Mouse (Mus musculus): Measurements from ENCODE around the gene Fut1.
A peak's percentile ranks its signal among the peaks of the same experiment; 100 is the strongest.

DNA sequence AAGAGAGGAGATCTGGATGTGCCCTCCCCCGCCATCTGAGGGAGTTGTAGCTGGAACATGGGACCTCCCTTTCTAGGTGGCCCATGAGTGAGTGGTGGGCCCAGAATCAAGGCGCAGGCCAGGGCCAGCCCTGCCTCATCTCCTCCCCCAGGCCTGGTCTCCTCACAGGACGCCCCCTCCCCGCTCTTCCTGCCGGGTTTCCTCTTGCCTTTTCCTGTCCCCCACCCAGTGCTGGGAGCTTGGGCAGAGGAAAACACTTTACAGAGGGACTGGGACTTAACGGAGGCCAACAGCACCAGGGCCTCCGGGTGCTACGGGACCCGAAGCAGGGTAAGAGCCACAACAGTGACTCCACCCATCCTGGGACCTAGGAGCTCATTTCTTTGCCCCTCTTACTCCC, 10.2 kb downstream of the Fut1 start, which contains the start of gene Rasip1:
- no peak for TF ChIP-seq CTCF (IDR thresholded peaks at IDR 0.05; ENCODE audit: extremely low read depth, insufficient read depth, low read length)
- 0 out of 2 replicates have a peak, but pooled peaks have one; percentile 20 for TF ChIP-seq POLR2A (IDR thresholded peaks at IDR 0.05; ENCODE audit: extremely low read depth, insufficient read depth, low read length)
